Mouse (Mus musculus) lung, adult 18-20 months (tissue): ENCODE data around the gene Actn4.
A peak's percentile ranks its signal among the peaks of the same experiment; 100 is the strongest.
"Not testable (repeated sequence)": the region's sequence is repeated elsewhere in the genome, so short reads cannot be mapped to it uniquely, and the experiment has no call there.

ENCODE experiments used
- DNase-seq, 2 experiments: peaks; one replicate each; pipeline ENCODE4 v3.0.0; 2022; ENCODE audit warnings: mixed read lengths in 2 of 2

Gene Actn4

GRCm38 (mm10) chr7:28969672-28970394, 7.7 kb upstream of the Actn4 start:
- peak; percentile 28 to 57 for DNase-seq

- no peak for DNase-seq
These were observed 7.1 kb upstream of the Actn4 start for GRCm38 (mm10) chr7:28969271-28969670.

GRCm38 (mm10) chr7:28968120-28968519, 6.0 kb upstream of the Actn4 start:
- not testable (repeated sequence) for DNase-seq

- no peak for DNase-seq
These were observed 4.8 kb upstream of the Actn4 start for GRCm38 (mm10) chr7:28966751-28967505.

GRCm38 (mm10) chr7:28966181-28966580, 4.0 kb upstream of the Actn4 start:
- no peak for DNase-seq

- DNase-seq, result no peak
These were observed 3.3 kb upstream of the Actn4 start for GRCm38 (mm10) chr7:28965346-28965840.

GRCm38 (mm10) chr7:28963399-28963923, 1.3 kb upstream of the Actn4 start:
- DNase-seq, result no peak

- DNase-seq, result no peak
These were observed 585 bp downstream of the Actn4 start for GRCm38 (mm10) chr7:28961584-28961926.

GRCm38 (mm10) chr7:28960354-28961046, 1.6 kb downstream of the Actn4 start:
- peak in 1 of 2 experiments; percentile 50 for DNase-seq

GRCm38 (mm10) chr7:28959505-28960045, 2.6 kb downstream of the Actn4 start:
- DNase-seq, result peak; percentile 71 to 80

GRCm38 (mm10) chr7:28958770-28959169, 3.4 kb downstream of the Actn4 start:
- DNase-seq, result no peak

- peak in 1 of 2 experiments; percentile 29 for DNase-seq
These were observed 4.0 kb downstream of the Actn4 start for GRCm38 (mm10) chr7:28957997-28958725.

GRCm38 (mm10) chr7:28957286-28957685, 4.9 kb downstream of the Actn4 start:
- no peak for DNase-seq

GRCm38 (mm10) chr7:28956270-28956669, 5.9 kb downstream of the Actn4 start:
- no peak for DNase-seq

- DNase-seq, result no peak
These were observed 6.7 kb downstream of the Actn4 start for GRCm38 (mm10) chr7:28955295-28955897.

GRCm38 (mm10) chr7:28954773-28955172, 7.4 kb downstream of the Actn4 start:
- peak in 1 of 2 experiments; percentile 68 for DNase-seq

GRCm38 (mm10) chr7:28953476-28954376, 8.4 kb downstream of the Actn4 start:
- no peak for DNase-seq

GRCm38 (mm10) chr7:28952786-28953185, 9.4 kb downstream of the Actn4 start:
- DNase-seq, result peak; percentile 59 to 86

- no peak for DNase-seq
These were observed 10.4 kb downstream of the Actn4 start for GRCm38 (mm10) chr7:28951764-28952163.

- DNase-seq, result no peak
These were observed 11.6 kb downstream of the Actn4 start for GRCm38 (mm10) chr7:28950346-28951037.
